Mouse (Mus musculus) G1E (cell line): ENCODE data around the gene Pik3c2b.

Source experiments
- CTCF ChIP-seq: IDR thresholded peaks from 2 replicates; pipeline ENCODE4 v1.5.1; 2012; ENCODE audit warnings: low read depth, low read length, inconsistent platforms, mixed read lengths
- GATA1 ChIP-seq: IDR thresholded peaks from 2 replicates; pipeline ENCODE4 v1.6.1; 2012; ENCODE audit warnings: borderline replicate concordance, low read length, inconsistent platforms, mixed read lengths
- GATA2 ChIP-seq: IDR thresholded peaks from 2 replicates; pipeline ENCODE4 v1.6.1; 2012; ENCODE audit warnings: low read depth, low read length, inconsistent platforms, borderline replicate concordance
- POLR2AphosphoS5 ChIP-seq: IDR thresholded peaks from 2 replicates; pipeline ENCODE4 v1.6.1; 2012; ENCODE audit warnings: low read depth, low read length, inconsistent platforms; ENCODE audit not compliant: insufficient replicate concordance
- TAL1 ChIP-seq: conservative IDR thresholded peaks from 2 replicates; pipeline ENCODE4 v1.6.1; 2012; ENCODE audit warnings: low read depth, low read length, inconsistent platforms, mixed read lengths

GRCm38 (mm10) chr1:133030461-133030860 lies 15.0 kb upstream of the Pik3c2b start, which contains the start of gene Mdm4:
- TF ChIP-seq GATA1 (no peak), CTCF (no peak), POLR2AphosphoS5 (no peak), GATA2 (no peak), TAL1 (no peak)
